Mouse (Mus musculus) heart, adult 8-10 months (tissue): Measurements from ENCODE around the gene Atp13a5. TPM values are rescaled to one million over a fixed set of nuclear protein-coding genes. Genes with fewer than 3 reads are reported as not detected.

Experiments
- DNase-seq: peaks from one replicate; pipeline ENCODE4 v3.0.0; 2022; ENCODE audit warnings: low spot score
- total RNA-seq, 4 experiments: library from RNA; stranded (reverse); gene quantifications; 2 replicates each; pipeline ENCODE4 v1.2.4; 2022

Atp13a5 gene
- not detected for total RNA-seq

- no peak for DNase-seq
Measured at GRCm38 (mm10) chr16:29378458-29378857, at the start of gene Atp13a5. Gene Atp13a5, minus strand, starts transcription at chr16:29378732.

GRCm38 (mm10) chr16:29414822-29415221, 36.3 kb upstream of the Atp13a5 start:
- DNase-seq, result no peak

- DNase-seq, result no peak
Measured at GRCm38 (mm10) chr16:29407319-29407718, 28.8 kb upstream of the Atp13a5 start.

GRCm38 (mm10) chr16:29399079-29399478, 20.5 kb upstream of the Atp13a5 start:
- no peak for DNase-seq

GRCm38 (mm10) chr16:29384781-29385180, 6.2 kb upstream of the Atp13a5 start:
- no peak for DNase-seq

- no peak for DNase-seq
Measured at GRCm38 (mm10) chr16:29374636-29375035, 3.9 kb downstream of the Atp13a5 start.

GRCm38 (mm10) chr16:29331351-29332044, 47.0 kb downstream of the Atp13a5 start:
- no peak for DNase-seq

GRCm38 (mm10) chr16:29330948-29331347, 47.6 kb downstream of the Atp13a5 start:
- no peak for DNase-seq

GRCm38 (mm10) chr16:29329213-29329612, 49.3 kb downstream of the Atp13a5 start:
- no peak for DNase-seq

GRCm38 (mm10) chr16:29327910-29328309, 50.6 kb downstream of the Atp13a5 start:
- DNase-seq, result no peak

- DNase-seq, result no peak
Measured at GRCm38 (mm10) chr16:29325233-29325919, 53.2 kb downstream of the Atp13a5 start.

GRCm38 (mm10) chr16:29320717-29321116, 57.8 kb downstream of the Atp13a5 start:
- DNase-seq, result no peak

GRCm38 (mm10) chr16:29315391-29315790, 63.1 kb downstream of the Atp13a5 start:
- DNase-seq, result no peak

- DNase-seq, result no peak
Measured at GRCm38 (mm10) chr16:29314991-29315390, 63.5 kb downstream of the Atp13a5 start.

- no peak for DNase-seq
Measured at GRCm38 (mm10) chr16:29297555-29298021, 80.9 kb downstream of the Atp13a5 start.

GRCm38 (mm10) chr16:29280691-29281090, 97.8 kb downstream of the Atp13a5 start:
- DNase-seq, result no peak

GRCm38 (mm10) chr16:29254325-29254724, 124.2 kb downstream of the Atp13a5 start:
- DNase-seq, result no peak

- DNase-seq, result no peak
Measured at GRCm38 (mm10) chr16:29235951-29236350, 142.6 kb downstream of the Atp13a5 start.

GRCm38 (mm10) chr16:29216395-29217295, 161.9 kb downstream of the Atp13a5 start:
- DNase-seq, result no peak

- peak; percentile 9 for DNase-seq
Measured at GRCm38 (mm10) chr16:29209605-29210411, 168.7 kb downstream of the Atp13a5 start, which contains the start of gene Hrasls. Gene Hrasls, plus strand, starts transcription at chr16:29209695.

- peak; percentile 61 for DNase-seq
Measured at GRCm38 (mm10) chr16:29208841-29209240, 169.7 kb downstream of the Atp13a5 start.
